Mouse (Mus musculus): ENCODE measurements around the gene Tmem239.

- TF ChIP-seq CTCF (IDR thresholded peaks at IDR 0.05; ENCODE audit: control insufficient read depth, insufficient read depth, insufficient read length) (no peak), FOSL1 (IDR thresholded peaks at IDR 0.05; ENCODE audit: insufficient read depth, low read length, poor library complexity, severe bottlenecking) (no peak), USF1 (IDR thresholded peaks at IDR 0.05; ENCODE audit: low read depth) (no peak), MAX (IDR thresholded peaks at IDR 0.05) (no peak), MYOD1 (IDR thresholded peaks at IDR 0.05; ENCODE audit: control insufficient read depth, insufficient read length, low read depth) (no peak)
These were observed 31.3 kb upstream of the Tmem239 start for GRCm38 (mm10) chr2:130374951-130375350.
